In genomic region chr5:147493685-147494084, GRCm38 (mm10) we compare ENCODE assay signal across 1 mouse cellular context.
TF ChIP-seq lines count a peak whose summit lies in the region.

No protein-coding gene starts in this region.

TF ChIP-seq in MEL, 35 proteins besides CTCF, POLR2A, EP300 and RAD21 (continued from another document):
- TF ChIP-seq MXI1 (IDR thresholded peaks at IDR 0.05; ENCODE audit: low read depth, low read length): peak; percentile 81; the same call in 1 of the 2 replicates
- no peak for TF ChIP-seq ELF1 (IDR thresholded peaks at IDR 0.05; ENCODE audit: low read depth, low read length)
- TF ChIP-seq TBP (IDR thresholded peaks at IDR 0.05; ENCODE audit: low read depth, low read length): no peak
- TF ChIP-seq BHLHE40 (IDR thresholded peaks at IDR 0.05; ENCODE audit: borderline replicate concordance, low read depth, low read length): peak; percentile 43; the same call in 1 of the 2 replicates
- no peak for TF ChIP-seq MYB (IDR thresholded peaks at IDR 0.05; ENCODE audit: low read depth, low read length)
- TF ChIP-seq POLR2AphosphoS5 (IDR thresholded peaks at IDR 0.05; ENCODE audit: borderline replicate concordance, low read depth, low read length): no peak
- no peak for TF ChIP-seq KAT2A (conservative IDR thresholded peaks at IDR 0.05; ENCODE audit: low read depth, low read length)
- no peak for TF ChIP-seq JUND (IDR thresholded peaks at IDR 0.05; ENCODE audit: low read depth, low read length)
- no peak for TF ChIP-seq USF2 (IDR thresholded peaks at IDR 0.05; ENCODE audit: borderline replicate concordance in 1 of 2, insufficient read depth in 1 of 2, low read depth in 1 of 2, low read length in 2 of 2)
- TF ChIP-seq MYC (IDR thresholded peaks at IDR 0.05; ENCODE audit: low read depth, low read length): peak; percentile 78
